Mouse (Mus musculus): ENCODE results near the gene Cers3.

Gene Cers3

DNA sequence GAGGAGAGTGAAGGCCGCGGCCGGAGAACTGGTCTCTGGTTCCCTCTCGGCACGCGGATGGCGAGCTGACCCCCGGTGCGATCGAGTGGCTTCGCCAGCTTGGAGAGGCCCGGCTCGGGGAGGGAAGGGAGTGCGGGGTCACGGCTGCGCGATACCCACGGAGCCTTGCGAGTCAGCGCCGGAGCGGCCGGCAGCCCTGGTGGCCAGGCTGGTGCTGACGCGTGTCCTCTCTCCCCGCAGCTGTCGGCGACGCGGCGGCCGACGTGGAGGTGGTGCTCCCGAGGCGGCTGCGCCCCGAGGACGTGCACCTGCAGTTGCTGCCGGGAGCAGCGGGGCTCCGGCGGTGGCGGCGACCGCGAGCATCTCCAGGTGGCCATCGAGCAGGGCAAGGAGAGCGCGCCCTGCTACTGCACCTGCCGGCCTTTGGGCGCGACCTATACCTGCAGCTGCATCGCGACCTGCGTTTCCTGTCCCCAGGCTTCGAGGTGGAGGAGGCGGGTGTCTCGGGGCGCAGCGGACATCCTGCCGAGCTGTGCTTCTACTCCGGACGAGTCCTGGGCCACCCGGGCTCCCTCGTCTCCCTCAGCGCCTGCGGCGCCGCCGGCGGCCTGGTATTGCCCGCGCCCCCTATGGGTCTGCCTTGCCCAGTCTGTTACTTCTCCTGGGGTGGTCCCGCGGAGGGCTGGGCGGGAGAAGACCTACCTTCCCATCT, 96.9 kb downstream of the Cers3 start:
- peak; percentile 17 to 44 for DNase-seq (ENCODE audit: low spot score in 2 of 2)

DNA sequence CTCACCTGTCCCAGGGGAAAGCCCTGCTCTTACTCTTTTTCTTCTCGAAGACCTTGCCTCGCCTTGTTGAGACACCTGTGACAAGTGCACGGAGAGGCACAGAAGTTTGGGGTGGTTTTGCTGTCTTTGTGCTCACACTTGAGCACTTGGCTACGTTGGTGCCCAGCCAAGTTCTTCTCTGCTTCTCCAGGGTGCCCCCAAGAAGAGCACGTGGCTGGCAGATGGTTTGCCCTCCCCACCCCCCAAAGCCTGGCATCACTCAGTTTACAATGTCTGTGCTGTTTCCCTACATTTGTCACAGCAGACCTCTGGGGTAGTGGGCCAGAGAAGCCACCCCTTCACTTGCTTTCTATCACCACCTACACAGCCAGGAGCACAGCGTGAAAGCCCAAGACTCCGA, 97.9 kb downstream of the Cers3 start:
- DNase-seq (ENCODE audit: low spot score in 2 of 2), result peak; percentile 17 to 23

DNA sequence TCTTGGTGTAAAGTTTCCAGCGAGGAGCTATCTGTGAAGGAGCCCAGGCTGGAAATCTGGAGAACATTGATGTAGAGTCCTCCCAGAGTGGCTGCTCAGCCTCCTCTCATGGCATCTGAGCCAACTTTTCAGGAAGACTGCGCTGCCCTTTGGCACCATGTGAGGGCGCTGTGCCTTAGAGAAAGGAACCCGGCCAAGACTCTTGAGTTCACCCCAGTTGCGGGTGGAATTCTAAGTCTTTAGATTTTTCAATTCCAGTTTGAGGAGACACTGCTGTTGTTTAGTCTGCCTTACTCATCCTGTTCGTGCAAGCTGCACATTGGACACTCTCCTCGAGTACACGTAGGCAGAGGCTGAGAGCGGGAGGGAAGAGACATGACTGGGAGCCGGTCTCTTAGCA, 98.7 kb downstream of the Cers3 start:
- peak; percentile 82 to 87 for DNase-seq (ENCODE audit: low spot score in 2 of 2)

DNA sequence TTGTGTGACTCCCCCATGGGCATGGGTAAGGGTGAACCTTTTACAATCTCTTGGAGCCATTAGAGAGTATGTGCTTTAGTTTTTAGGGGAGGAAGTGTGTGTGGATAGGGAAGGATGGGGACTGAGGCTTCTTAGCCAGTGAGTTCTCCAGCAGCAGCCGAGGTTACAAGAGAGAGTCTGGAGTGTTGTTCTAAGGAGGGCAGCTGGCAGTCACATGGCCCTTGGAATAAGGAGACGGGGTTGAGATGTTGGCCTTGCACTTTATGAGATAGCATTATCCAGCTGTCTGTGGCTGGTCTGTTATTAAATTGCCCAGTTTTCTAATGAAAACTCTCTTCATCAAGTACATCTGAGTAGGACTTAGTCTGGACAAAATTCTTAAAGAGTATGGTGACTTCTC, 100.5 kb downstream of the Cers3 start:
- DNase-seq (ENCODE audit: low spot score in 2 of 2), result no peak

DNA sequence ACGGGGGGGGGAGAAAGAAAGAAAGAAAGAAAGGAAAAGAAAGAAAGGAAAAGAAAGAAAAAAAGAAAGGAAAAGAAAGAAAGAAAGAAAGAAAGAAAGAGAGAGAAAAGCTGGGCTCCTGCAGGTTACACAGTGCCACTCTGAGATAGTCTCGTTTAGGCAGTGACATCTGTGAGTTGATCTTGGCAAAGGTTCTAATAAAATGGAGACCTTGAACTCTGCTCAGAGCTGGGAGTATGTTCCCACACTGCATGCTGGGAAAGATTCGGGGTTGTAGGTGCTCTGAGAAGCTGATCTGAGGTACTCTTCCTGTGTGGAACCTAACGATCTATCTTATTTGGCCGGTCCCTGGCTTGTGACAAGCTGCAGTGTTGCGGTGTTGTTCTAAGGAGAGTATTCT, 103.3 kb downstream of the Cers3 start:
- no peak for DNase-seq (ENCODE audit: low spot score in 2 of 2)

DNA sequence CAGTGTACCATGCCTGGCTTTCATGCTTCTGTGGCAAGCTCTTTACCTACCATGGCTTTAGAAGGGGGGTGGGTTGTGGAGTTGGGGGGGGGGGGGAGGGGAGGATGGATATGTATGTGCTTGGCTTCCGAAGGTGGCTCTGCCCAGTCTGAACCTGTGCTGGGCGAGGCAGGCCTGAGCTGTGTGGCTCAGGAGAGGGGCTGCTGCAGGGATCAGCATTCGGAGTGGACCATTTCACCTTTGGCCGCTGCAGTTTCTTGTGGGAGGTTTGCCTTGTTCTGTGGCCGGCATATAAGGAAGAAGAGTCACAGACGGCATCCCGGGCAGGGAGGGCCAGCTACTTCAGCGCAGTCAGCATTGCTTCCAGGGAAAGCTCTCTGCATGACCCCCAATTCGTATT, 104.0 kb downstream of the Cers3 start:
- DNase-seq (ENCODE audit: low spot score in 2 of 2), result no peak

DNA sequence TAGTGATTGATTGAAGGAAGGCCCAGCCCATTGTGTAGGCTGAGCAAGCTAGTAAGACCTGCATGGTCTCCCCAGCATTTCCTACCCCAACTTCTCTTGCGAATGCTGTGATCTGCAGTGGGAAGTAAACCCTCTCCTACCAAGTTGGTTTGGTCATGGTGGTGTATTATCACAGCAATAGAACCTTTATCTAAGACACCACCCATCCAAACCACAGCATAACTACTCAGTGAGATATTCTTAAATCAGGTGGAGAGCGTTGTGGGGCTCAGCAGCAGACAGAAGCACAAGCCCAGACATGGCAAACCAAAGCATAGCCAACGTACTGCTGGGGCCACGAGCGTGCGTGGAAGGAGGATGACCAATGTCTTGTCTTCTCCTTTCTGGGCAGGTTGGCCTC, 106.0 kb downstream of the Cers3 start:
- DNase-seq (ENCODE audit: low spot score in 2 of 2), result no peak

DNA sequence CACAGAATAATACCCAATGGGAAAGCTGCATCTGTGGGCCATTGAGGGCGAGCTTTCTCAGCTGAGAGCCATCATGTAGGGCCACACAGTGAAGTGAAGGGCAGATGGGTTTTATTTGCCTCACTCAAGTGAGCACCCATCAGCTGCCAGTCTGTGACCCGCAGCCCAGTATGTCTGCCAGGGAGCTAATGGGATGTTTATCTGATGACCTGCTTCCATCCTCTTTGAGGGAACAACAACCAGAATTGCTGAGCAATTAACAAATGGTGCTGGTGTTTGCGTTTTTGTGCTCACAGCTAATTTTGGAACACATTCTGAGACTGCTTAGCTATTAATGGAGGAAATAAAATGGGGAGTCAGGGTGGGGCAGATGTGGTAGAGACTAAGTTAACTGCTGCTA, 108.9 kb downstream of the Cers3 start:
- no peak for DNase-seq (ENCODE audit: low spot score in 2 of 2)

DNA sequence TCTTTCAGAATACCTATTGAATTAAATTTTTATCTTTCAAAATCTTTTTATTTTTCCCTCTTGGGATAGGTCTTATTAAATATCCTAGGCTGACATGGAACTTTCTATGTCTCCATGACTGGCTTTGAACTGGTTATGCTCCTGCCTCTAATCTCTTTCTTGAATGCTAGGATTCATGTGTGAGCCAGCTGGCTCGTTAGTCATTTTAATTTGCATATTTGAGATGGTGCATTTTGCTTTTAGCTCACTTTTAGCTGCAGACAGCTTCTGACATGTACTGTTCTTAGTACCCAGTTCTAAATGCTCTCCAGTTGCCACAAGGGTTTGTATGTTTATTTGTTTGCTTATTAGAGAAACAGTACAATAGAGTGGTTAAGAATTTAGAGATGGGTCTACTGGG, 114.3 kb downstream of the Cers3 start:
- no peak for DNase-seq (ENCODE audit: low spot score in 2 of 2)

DNA sequence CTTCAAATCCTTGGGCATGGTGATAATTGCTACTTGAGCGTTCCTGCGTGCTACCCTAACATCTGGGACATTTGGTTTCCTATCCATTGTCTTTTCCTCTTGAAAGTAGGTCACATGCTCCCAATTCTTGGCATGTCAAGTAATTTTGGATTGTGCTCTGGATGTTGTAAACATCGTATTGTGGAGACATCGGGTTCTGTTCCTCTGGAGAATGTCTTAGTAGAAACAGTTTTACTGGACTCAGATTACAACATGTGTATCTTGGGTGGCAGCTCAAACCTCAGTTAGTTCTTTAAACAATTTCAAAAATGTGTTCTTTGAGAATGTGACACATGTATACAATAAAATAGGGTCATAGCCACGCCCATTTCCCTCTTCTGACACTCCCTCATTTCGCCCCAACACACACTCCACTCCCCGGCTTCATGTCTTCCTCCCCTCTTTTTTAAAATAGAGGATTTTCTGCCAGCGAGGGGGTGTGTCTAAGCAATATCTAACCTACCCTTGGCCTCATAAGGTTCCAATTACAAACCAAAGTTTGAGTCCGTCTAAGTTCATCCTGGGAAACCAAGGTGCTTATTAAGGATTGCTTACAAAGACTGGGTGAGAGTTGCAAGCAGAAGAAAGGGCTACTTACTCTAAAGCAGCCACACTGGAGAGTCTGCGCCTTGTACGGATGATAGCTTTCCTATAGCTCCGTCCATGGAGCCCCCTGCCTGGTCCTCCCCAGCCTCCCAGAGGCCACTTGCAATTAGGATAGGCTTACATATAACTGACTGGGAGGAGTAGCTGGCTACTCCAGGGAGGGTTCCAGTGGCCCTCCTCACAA, 115.2 kb downstream of the Cers3 start:
- no peak for DNase-seq (ENCODE audit: low spot score in 2 of 2)

DNA sequence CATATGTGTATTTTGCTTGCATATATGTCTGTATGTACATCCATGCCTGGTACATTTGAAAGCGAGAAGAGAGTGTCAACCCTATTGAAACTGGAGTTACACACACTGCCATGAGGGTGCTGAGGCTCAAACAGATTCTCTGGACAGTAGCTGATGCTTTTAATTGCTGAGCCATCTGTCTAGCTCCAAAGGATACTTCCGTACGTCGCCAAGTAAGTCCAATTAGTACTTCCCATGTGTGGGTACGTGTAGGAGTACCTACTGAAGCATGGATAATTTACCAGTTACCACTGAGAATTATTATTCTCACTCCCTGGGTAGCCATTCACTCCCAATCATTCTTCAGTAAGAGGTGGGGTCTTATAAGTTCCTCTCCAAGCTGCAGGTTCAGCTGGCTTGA, 115.9 kb downstream of the Cers3 start:
- DNase-seq (ENCODE audit: low spot score in 2 of 2), result no peak

DNA sequence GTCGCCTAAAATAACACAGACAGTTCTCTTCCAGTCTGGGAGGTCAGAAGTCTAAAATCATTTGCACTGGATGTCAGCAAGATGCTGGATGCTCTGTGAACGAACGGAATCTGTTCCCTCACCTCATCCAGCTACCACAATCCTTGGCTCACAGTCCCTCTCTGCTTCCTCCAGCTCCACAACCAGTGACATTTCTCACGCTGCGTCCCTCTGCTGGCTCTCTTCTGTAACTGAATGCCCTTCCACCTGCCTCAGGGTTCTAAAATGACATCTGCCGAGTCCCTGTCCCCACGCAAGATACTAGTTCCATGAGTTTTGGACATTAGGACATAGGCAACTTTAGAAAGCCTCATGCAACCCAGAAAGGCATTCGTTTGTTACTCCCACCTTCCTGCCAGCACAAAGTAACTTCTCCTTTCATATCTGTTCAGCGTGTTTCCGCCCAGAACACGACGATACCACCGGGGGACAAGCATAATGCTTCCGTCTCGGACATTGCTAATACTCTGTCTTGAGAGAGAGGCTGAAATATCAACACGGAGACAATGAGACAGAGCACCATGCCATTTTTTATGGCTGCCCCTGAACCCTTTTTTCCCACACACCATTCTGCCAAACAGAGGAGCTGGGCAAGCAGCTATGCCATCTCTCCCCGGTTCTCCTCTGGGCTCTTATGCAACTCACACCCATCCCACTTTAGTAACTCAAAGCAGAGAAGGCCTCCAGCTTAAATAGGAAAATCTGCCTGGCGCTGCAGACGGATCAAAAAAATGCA, 123.8 kb downstream of the Cers3 start:
- peak in 1 of 2 experiments; percentile 14 for DNase-seq (ENCODE audit: low spot score in 2 of 2)

DNA sequence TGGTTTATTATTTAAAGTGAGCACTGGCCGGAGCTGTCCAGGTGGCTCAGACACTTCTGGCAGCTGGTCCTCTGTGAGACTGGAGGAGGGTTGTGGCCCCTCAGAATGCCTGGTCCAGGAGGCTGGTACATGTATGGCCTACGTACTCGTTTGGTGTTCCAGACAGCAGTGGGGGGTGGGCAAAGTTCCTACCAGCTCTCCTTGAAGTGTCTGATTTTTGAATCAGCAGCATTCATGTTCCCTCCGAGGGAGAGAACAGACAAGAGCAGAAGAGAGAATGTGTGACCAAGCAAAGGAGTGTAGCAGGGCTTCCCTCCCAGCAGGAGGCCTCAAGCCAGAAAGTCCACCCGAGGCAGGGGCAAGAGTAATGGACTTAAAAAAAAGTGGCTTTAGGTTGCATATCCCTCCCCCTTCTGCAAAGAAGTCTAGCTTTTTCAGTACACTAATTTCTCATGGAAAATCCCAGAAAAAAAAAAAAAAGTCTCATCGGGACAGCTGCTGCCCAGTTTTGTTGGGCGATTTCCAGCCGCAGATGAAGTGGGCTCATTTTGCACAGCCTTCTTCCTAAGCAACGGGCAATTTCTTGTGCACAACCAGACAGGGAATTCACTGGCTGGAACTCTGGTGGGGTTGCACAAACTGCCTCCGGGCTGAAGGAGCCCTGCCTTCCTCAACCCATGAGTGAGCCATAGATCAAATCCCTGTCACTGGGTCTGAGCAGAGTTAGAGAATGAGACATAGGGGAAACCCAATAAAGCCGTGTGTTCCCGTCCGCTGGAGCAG, 124.6 kb downstream of the Cers3 start:
- peak; percentile 33 to 47 for DNase-seq (ENCODE audit: low spot score in 2 of 2)

DNA sequence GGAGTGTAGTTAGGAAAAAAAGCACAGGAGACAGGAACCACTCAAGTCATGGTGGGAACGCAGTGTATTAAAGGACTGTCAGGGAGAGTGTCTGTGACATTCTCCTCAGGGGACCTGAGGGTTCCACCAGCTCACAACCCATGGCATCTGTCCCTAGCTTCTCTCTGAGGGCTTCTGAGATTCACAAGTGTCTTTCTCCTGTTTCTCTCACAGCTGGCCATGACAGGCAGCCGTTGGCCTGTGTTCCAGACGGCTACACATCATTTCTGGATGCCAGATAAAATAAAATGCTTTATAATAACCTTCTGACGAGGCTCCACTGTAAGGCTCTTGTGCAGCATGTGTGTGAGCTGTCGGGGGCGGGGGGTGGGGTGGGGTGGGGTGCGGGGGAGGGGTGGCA, 128.2 kb downstream of the Cers3 start:
- DNase-seq (ENCODE audit: low spot score in 2 of 2), result no peak

DNA sequence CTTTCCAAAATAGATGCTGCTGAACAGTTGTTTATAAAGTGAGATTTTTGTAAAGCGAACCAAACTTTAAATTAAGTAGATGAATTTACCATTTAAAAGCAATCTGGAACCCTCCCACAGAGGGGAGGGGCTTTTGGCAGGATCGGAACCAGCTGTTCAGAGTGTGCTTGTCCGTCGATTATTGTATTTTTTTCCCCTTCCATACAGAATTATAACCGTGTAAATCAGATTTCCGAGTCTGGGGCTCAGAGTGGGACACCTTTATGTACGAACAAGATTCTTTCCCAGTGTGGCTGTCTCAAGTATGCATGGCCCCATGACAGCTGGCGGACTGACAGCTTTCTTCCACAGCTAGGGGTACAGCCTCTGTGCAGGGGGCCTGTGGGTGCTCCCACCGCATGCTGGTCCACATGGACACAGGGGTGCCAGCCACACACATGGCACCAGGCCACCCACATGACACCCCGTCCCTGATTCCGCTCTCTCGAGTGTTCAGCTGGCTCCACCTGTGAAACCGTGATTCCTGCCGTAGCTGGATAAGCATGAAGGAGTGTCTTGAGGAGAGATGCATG, 128.7 kb downstream of the Cers3 start:
- no peak for DNase-seq (ENCODE audit: low spot score in 2 of 2)

DNA sequence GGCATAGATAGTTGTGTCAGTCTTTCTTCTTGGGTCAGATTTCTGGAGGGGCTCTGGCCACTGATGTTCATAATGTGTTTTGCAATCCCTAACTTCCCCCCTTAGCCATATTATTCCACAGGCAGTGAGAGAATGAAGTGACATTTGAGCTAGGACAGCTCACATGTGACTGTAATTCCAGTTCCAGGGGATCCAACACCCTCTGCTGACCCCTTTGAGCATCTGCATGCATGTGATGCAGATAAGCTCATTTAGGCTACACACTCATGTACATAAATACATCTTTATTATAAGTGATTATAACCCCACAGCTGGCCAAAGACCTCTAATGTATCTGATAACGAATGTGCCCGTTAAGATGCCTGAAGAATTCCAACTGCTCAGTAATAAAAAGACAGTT, 129.9 kb downstream of the Cers3 start:
- no peak for DNase-seq (ENCODE audit: low spot score in 2 of 2)

Data from frontal cortex, postnatal 14 days (tissue).